Mouse (Mus musculus) liver, adult 2 months (tissue): ENCODE measurements at regions not wholly inside any gene's neighbourhood (a gene's known extent, or its start where the extent isn't known, plus 50 kb on each side); places are given as distances from the start of the nearest gene placed in this dataset.

Experiments used
- CTCF ChIP-seq: fragments of 200-500 bp; IDR thresholded peaks from 2 replicates; pipeline ENCODE4 v1.5.1; 2011; ENCODE audit warnings: low read depth, low read length, control low read depth
- POLR2A ChIP-seq: fragments of 200-500 bp; IDR thresholded peaks from 2 replicates; pipeline ENCODE4 v1.6.1; 2011; ENCODE audit warnings: low read length, control low read depth; ENCODE audit not compliant: insufficient read depth; ENCODE audit errors: extremely low read depth

GRCm38 (mm10) chr7:34546609-34547316 is 109.8 kb downstream of the Kctd15 start:
- no peak for TF ChIP-seq POLR2A
- no peak for TF ChIP-seq CTCF
